Mouse (Mus musculus) heart, adult 11 months (tissue): ENCODE measurements around the gene Mup3.
"Not testable (repeated sequence)": the region's sequence is repeated elsewhere in the genome, so short reads cannot be mapped to it uniquely, and the experiment has no call there.

ENCODE experiments used
- DNase-seq: peaks from one replicate; pipeline ENCODE4 v3.0.0; 2022

The Mup3 gene

DNA sequence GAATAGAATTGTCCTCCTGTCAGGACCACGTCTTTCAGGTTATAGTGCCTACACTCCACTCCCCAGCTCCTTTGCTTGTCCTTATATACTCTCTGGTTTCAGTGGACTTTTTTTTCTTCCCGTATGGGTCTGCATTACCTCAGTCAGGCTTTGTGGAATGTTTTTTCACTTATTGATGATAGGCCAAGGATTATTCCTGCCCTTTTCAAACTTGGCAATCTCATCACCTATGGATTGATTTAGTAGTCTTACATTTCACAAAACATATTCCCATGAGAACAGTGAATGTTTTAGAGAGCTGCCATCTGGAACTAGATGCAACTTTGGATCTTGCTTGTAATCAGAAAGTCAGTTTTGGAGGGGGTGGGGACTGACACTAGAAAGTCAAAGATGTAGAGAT lies at the start of gene Mup3:
TSS of gene Mup3 (minus strand) at position 102 of the 400 bp plus-strand sequence.
- DNase-seq, result no peak

- DNase-seq, result peak; percentile 55
Measured at GRCm38 (mm10) chr4:62133706-62134105, 46.6 kb upstream of the Mup3 start.

- DNase-seq, result peak; percentile 62
Measured at GRCm38 (mm10) chr4:62103366-62103765, 16.2 kb upstream of the Mup3 start.

DNA sequence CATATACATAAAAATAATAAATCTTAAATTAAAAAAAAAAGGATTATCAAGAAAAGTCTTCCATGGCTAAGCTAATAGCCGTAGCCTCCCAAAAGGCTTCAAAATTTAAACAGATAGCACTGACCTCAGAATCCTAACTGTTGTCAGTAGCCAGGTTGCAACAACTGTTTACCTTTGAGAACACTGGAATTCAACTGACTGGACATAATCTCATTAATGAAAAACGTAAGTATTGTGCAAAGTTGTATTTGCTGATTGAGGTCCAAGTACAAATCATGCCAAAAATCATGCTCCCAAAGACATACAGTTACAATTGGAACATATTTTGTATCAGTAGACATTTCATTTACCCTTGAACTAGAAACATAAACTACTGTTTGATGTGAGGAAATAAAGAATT lies 811 bp upstream of the Mup3 start:
- DNase-seq, result no peak

- DNase-seq, result no peak
Measured at GRCm38 (mm10) chr4:62082755-62083154, 4.4 kb downstream of the Mup3 start.

- DNase-seq, result no peak
Measured at GRCm38 (mm10) chr4:62075126-62075525, 12.0 kb downstream of the Mup3 start.

GRCm38 (mm10) chr4:62054780-62055179 lies 32.4 kb downstream of the Mup3 start:
- DNase-seq, result not testable (repeated sequence)

- not testable (repeated sequence) for DNase-seq
Measured at GRCm38 (mm10) chr4:62054058-62054457, 33.1 kb downstream of the Mup3 start, which contains the start of gene Mup20. TSS of gene Mup20 (minus strand) at chr4:62054158.
